Mouse (Mus musculus) liver, embryonic 14.5 days (tissue): Measurements from ENCODE around the gene Klc3. TPM values are rescaled to one million over a fixed set of nuclear protein-coding genes. Genes with fewer than 3 reads are reported as not detected.

ENCODE experiments used
- ATAC-seq: fragments of 200-750 bp; cut with Nextera tagmentation; 2 replicates; pipeline ENCODE4 v1.8.0; 2017; ENCODE audit warnings: moderate number of reproducible peaks, mild to moderate bottlenecking, moderate library complexity; ENCODE audit not compliant: insufficient read depth
- DNase-seq, 3 experiments: peaks; one replicate each; pipeline ENCODE4 v3.0.0-alpha.2; 2012 to 2013; ENCODE audit warnings: low read depth in 3 of 3, low spot score in 3 of 3
- H3K27ac ChIP-seq: fragments of 300-500 bp; sonication (generic); 2 replicates; pipeline ENCODE4 v1.5.1; 2014; ENCODE audit warnings: moderate library complexity, mild to moderate bottlenecking, control low read depth, inconsistent platforms
- H3K27me3 ChIP-seq: fragments of 300-500 bp; sonication (generic); 2 replicates; pipeline ENCODE4 v1.6.1; 2014; ENCODE audit warnings: mild to moderate bottlenecking, low read length, moderate library complexity; ENCODE audit not compliant: control insufficient read depth, insufficient read depth
- H3K36me3 ChIP-seq: fragments of 300-500 bp; sonication (generic); replicated peaks from 2 replicates; pipeline ENCODE4 v1.6.1; 2014; ENCODE audit warnings: low read depth; ENCODE audit not compliant: control insufficient read depth, insufficient read depth
- H3K4me1 ChIP-seq, 2 experiments: fragments of 200-500 bp in 1 of 2; fragments of 300-500 bp in 1 of 2; sonication (generic) in 1 of 2; replicated peaks; 2 replicates each; pipeline ENCODE4 v1.6.1; 2012 to 2014; ENCODE audit warnings: antibody characterized with exemption in 1 of 2, inconsistent platforms in 1 of 2, low read length in 1 of 2; ENCODE audit not compliant: control insufficient read depth in 2 of 2, insufficient read depth in 2 of 2
- H3K4me2 ChIP-seq: fragments of 300-500 bp; sonication (generic); 2 replicates; pipeline ENCODE4 v1.6.1; 2014; ENCODE audit warnings: low read depth, mild to moderate bottlenecking, control low read depth, moderate library complexity
- H3K4me3 ChIP-seq, 2 experiments: fragments of 200-500 bp in 1 of 2; fragments of 300-500 bp in 1 of 2; sonication (generic) in 1 of 2; 2 replicates each; pipeline ENCODE4 v1.5.1; 2012 to 2014; ENCODE audit warnings: low read depth in 2 of 2, low read length in 2 of 2, mild to moderate bottlenecking in 2 of 2, control low read depth in 1 of 2, inconsistent platforms in 1 of 2, moderate library complexity in 1 of 2; ENCODE audit not compliant: insufficient read depth in 1 of 2
- H3K9ac ChIP-seq: fragments of 300-500 bp; sonication (generic); replicated peaks from 2 replicates; pipeline ENCODE4 v1.6.1; 2014; ENCODE audit warnings: mild to moderate bottlenecking, control low read depth, moderate library complexity
- H3K9me3 ChIP-seq: fragments of 300-500 bp; sonication (generic); 2 replicates; pipeline ENCODE4 v1.6.1; 2016; ENCODE audit warnings: low read length, mixed read lengths; ENCODE audit not compliant: control insufficient read depth
- CTCF ChIP-seq: IDR thresholded peaks from 2 replicates; pipeline ENCODE4 v1.5.1; 2016; ENCODE audit warnings: antibody characterized with exemption, low read depth, control low read depth
- EP300 ChIP-seq: IDR thresholded peaks from 2 replicates; pipeline ENCODE4 v1.6.1; 2016; ENCODE audit warnings: antibody characterized with exemption, low read depth
- WGBS: fragments of 180-500 bp; shearing (Covaris S2); extraction: QIAGEN DNeasy Blood & Tissue Kit; methylation state at CpG from one replicate; pipeline ENCODE4 v1.1.7; 2014; ENCODE audit not compliant: insufficient replicate concordance; 5-methylcytosine and 5-hydroxymethylcytosine counted together
- polyA plus RNA-seq, 2 experiments: library from polyadenylated mRNA; depleted of rRNA in 1 of 2; stranded (reverse) in 1 of 2; unstranded in 1 of 2; fragments of >200 nt; fragmentation: Nextera tagmentation in 1 of 2; extraction: Ambion mirVana in 1 of 2; gene quantifications; 2 replicates each; pipeline versions ENCODE4 v1.2.1 to v1.2.3; 2012 to 2014

The Klc3 gene
- polyA plus RNA-seq, 2 experiments, result 0.13 to 0.21 TPM

GRCm38 (mm10) chr7:19359299-19359891, 44.5 kb downstream of the Klc3 start, which contains the start of the genes Cd3eap and Ppp1r13l:
TSS of gene Cd3eap (minus strand) at chr7:19359483.
TSS of gene Ppp1r13l (plus strand) at chr7:19359749.
- peak within 1 kb of the TSS; percentile 71 to 76 for H3K4me3 ChIP-seq
- no peak for TF ChIP-seq CTCF
- peak; percentile 22; the same call in 1 of the 2 replicates for TF ChIP-seq EP300
- peak within 1 kb of the TSS; percentile 64 for H3K9ac ChIP-seq
- H3K27me3 ChIP-seq, result no peaks in the 10 kb centered on the region
- peak within 1 kb of the TSS; percentile 62 for H3K27ac ChIP-seq
- peaks cover 5% of the 10 kb centered on the region; the same call in 1 of the 2 replicates for H3K36me3 ChIP-seq
- ATAC-seq (peak; percentile 74), DNase-seq (peak; percentile 70 to 81 (median 70))
- no peaks in the 10 kb centered on the region for H3K9me3 ChIP-seq
- peaks cover 19 to 27% of the 10 kb centered on the region in 2 experiments for H3K4me1 ChIP-seq
- H3K4me2 ChIP-seq, result peak within 1 kb of the TSS; percentile 100
- WGBS, result under 1% methylated on average over 31 of the region's 31 CpGs

- Histone ChIP-seq H3K27me3 (no peaks in the 10 kb centered on the region), H3K27ac (no peak overlapping the region), H3K4me3 (peak overlapping the region; percentile 71 to 76), H3K4me2 (peak overlapping the region; percentile 100), H3K9me3 (no peaks in the 10 kb centered on the region), H3K4me1 (peaks cover 19 to 27% of the 10 kb centered on the region in 2 experiments), H3K9ac (peak overlapping the region; percentile 64), H3K36me3 (peaks cover 5% of the 10 kb centered on the region; the same call in 1 of the 2 replicates)
- ATAC-seq (no peak), DNase-seq (no peak)
- TF ChIP-seq CTCF (no peak), EP300 (no peak)
- 11% methylated on average over 13 of the region's 13 CpGs for WGBS
Measured at GRCm38 (mm10) chr7:19358634-19359033, 45.3 kb downstream of the Klc3 start.

GRCm38 (mm10) chr7:19357381-19358375, 46.2 kb downstream of the Klc3 start:
- no peak overlapping the region for H3K4me3 ChIP-seq
- ATAC-seq (no peak), DNase-seq (no peak)
- 78% methylated on average over 25 of the region's 25 CpGs for WGBS
- peak overlapping the region; percentile 100 for H3K4me2 ChIP-seq
- H3K9me3 ChIP-seq, result no peaks in the 10 kb centered on the region
- H3K4me1 ChIP-seq, result peaks cover 19 to 27% of the 10 kb centered on the region in 2 experiments
- H3K36me3 ChIP-seq, result peaks cover 5% of the 10 kb centered on the region; the same call in 1 of the 2 replicates
- H3K27me3 ChIP-seq, result no peaks in the 10 kb centered on the region
- no peak overlapping the region for H3K27ac ChIP-seq
- no peak for TF ChIP-seq EP300
- TF ChIP-seq CTCF, result no peak
- no peak overlapping the region for H3K9ac ChIP-seq

GRCm38 (mm10) chr7:19356311-19356710, 47.6 kb downstream of the Klc3 start:
- TF ChIP-seq CTCF (no peak), EP300 (no peak)
- 64% methylated on average over 10 of the region's 10 CpGs for WGBS
- H3K4me1 ChIP-seq, result peaks cover 10 to 18% of the 10 kb centered on the region in 2 experiments
- H3K4me3 ChIP-seq, result no peak overlapping the region
- H3K9me3 ChIP-seq, result no peaks in the 10 kb centered on the region
- H3K9ac ChIP-seq, result no peak overlapping the region
- no peak overlapping the region for H3K27ac ChIP-seq
- no peak overlapping the region for H3K4me2 ChIP-seq
- no peaks in the 10 kb centered on the region for H3K27me3 ChIP-seq
- DNase-seq (no peak), ATAC-seq (no peak)
- peaks cover 5% of the 10 kb centered on the region; the same call in 1 of the 2 replicates for H3K36me3 ChIP-seq
